Mouse (Mus musculus): ENCODE data around the gene Tiam2. TPM values are rescaled to one million over a fixed set of nuclear protein-coding genes. Genes with fewer than 3 reads are reported as not detected.
A peak's percentile ranks its signal among the peaks of the same experiment; 100 is the strongest.

Gene Tiam2
- polyA plus RNA-seq, 1 experiment = 2.5 TPM

- Histone ChIP-seq H3K4me3 (ENCODE audit: low read depth, low read length) (no peak overlapping the region), H3K27me3 (ENCODE audit: control insufficient read depth, insufficient read depth, low read length, poor library complexity, severe bottlenecking) (no peaks in the 10 kb centered on the region), H3K9me3 (replicated peaks; ENCODE audit: control insufficient read depth, insufficient read depth, low read length, poor library complexity, severe bottlenecking) (no peaks in the 10 kb centered on the region; the same call in 1 of the 2 replicates), H3K4me1 (ENCODE audit: control insufficient read depth, insufficient read depth, low read length) (no peaks in the 10 kb centered on the region), H3K27ac (ENCODE audit: insufficient read depth, low read length) (no peak overlapping the region), H3K36me3 (ENCODE audit: control insufficient read depth, insufficient read depth, low read length, poor library complexity, severe bottlenecking) (no peaks in the 10 kb centered on the region), H3K9ac (ENCODE audit: low read depth, poor library complexity, severe bottlenecking) (no peak overlapping the region)
- TF ChIP-seq EP300 (IDR thresholded peaks at IDR 0.05; ENCODE audit: insufficient read depth, low read depth, low read length) (no peak), CTCF (IDR thresholded peaks at IDR 0.05; ENCODE audit: low read depth, low read length) (no peak), POLR2A (IDR thresholded peaks at IDR 0.05; ENCODE audit: insufficient read depth, low read length) (no peak)
Measured at GRCm38 (mm10) chr17:3436841-3437515, 110.6 kb downstream of the Tiam2 start.

- Histone ChIP-seq H3K27me3 (ENCODE audit: control insufficient read depth, insufficient read depth, low read length, poor library complexity, severe bottlenecking) (no peaks in the 10 kb centered on the region), H3K36me3 (ENCODE audit: control insufficient read depth, insufficient read depth, low read length, poor library complexity, severe bottlenecking) (no peaks in the 10 kb centered on the region), H3K4me3 (ENCODE audit: low read depth, low read length) (no peak overlapping the region), H3K4me1 (ENCODE audit: control insufficient read depth, insufficient read depth, low read length) (no peaks in the 10 kb centered on the region), H3K9ac (ENCODE audit: low read depth, poor library complexity, severe bottlenecking) (no peak overlapping the region), H3K9me3 (replicated peaks; ENCODE audit: control insufficient read depth, insufficient read depth, low read length, poor library complexity, severe bottlenecking) (no peaks in the 10 kb centered on the region; the same call in 1 of the 2 replicates), H3K27ac (ENCODE audit: insufficient read depth, low read length) (no peak overlapping the region)
- TF ChIP-seq EP300 (IDR thresholded peaks at IDR 0.05; ENCODE audit: insufficient read depth, low read depth, low read length) = no peak
- no peak for TF ChIP-seq POLR2A (IDR thresholded peaks at IDR 0.05; ENCODE audit: insufficient read depth, low read length)
- no peak for TF ChIP-seq CTCF (IDR thresholded peaks at IDR 0.05; ENCODE audit: low read depth, low read length)
Measured at GRCm38 (mm10) chr17:3442526-3443401, 116.4 kb downstream of the Tiam2 start.

GRCm38 (mm10) chr17:3446191-3446950, 120.0 kb downstream of the Tiam2 start:
- no peak overlapping the region for H3K9ac ChIP-seq (ENCODE audit: low read depth, poor library complexity, severe bottlenecking)
- no peak overlapping the region for H3K27ac ChIP-seq (ENCODE audit: insufficient read depth, low read length)
- no peak overlapping the region for H3K4me3 ChIP-seq (ENCODE audit: low read depth, low read length)
- no peaks in the 10 kb centered on the region for H3K4me1 ChIP-seq (ENCODE audit: control insufficient read depth, insufficient read depth, low read length)
- no peaks in the 10 kb centered on the region for H3K27me3 ChIP-seq (ENCODE audit: control insufficient read depth, insufficient read depth, low read length, poor library complexity, severe bottlenecking)
- no peaks in the 10 kb centered on the region for H3K36me3 ChIP-seq (ENCODE audit: control insufficient read depth, insufficient read depth, low read length, poor library complexity, severe bottlenecking)
- TF ChIP-seq POLR2A (IDR thresholded peaks at IDR 0.05; ENCODE audit: insufficient read depth, low read length) (no peak), CTCF (IDR thresholded peaks at IDR 0.05; ENCODE audit: low read depth, low read length) (no peak), EP300 (IDR thresholded peaks at IDR 0.05; ENCODE audit: insufficient read depth, low read depth, low read length) (no peak)
- no peaks in the 10 kb centered on the region for H3K9me3 ChIP-seq (replicated peaks; ENCODE audit: control insufficient read depth, insufficient read depth, low read length, poor library complexity, severe bottlenecking)

- no peaks in the 10 kb centered on the region for H3K36me3 ChIP-seq (ENCODE audit: control insufficient read depth, insufficient read depth, low read length, poor library complexity, severe bottlenecking)
- no peak overlapping the region for H3K9ac ChIP-seq (ENCODE audit: low read depth, poor library complexity, severe bottlenecking)
- no peak overlapping the region for H3K4me3 ChIP-seq (ENCODE audit: low read depth, low read length)
- TF ChIP-seq EP300 (IDR thresholded peaks at IDR 0.05; ENCODE audit: insufficient read depth, low read depth, low read length) (no peak), CTCF (IDR thresholded peaks at IDR 0.05; ENCODE audit: low read depth, low read length) (peak; percentile 19), POLR2A (IDR thresholded peaks at IDR 0.05; ENCODE audit: insufficient read depth, low read length) (no peak)
- H3K4me1 ChIP-seq (ENCODE audit: control insufficient read depth, insufficient read depth, low read length) = no peaks in the 10 kb centered on the region
- H3K27ac ChIP-seq (ENCODE audit: insufficient read depth, low read length) = no peak overlapping the region
- no peaks in the 10 kb centered on the region for H3K27me3 ChIP-seq (ENCODE audit: control insufficient read depth, insufficient read depth, low read length, poor library complexity, severe bottlenecking)
- H3K9me3 ChIP-seq (replicated peaks; ENCODE audit: control insufficient read depth, insufficient read depth, low read length, poor library complexity, severe bottlenecking) = no peaks in the 10 kb centered on the region
Measured at GRCm38 (mm10) chr17:3448725-3449124, 122.4 kb downstream of the Tiam2 start.

GRCm38 (mm10) chr17:3451077-3451476, 124.7 kb downstream of the Tiam2 start:
- no peaks in the 10 kb centered on the region for H3K36me3 ChIP-seq (ENCODE audit: control insufficient read depth, insufficient read depth, low read length, poor library complexity, severe bottlenecking)
- H3K27me3 ChIP-seq (ENCODE audit: control insufficient read depth, insufficient read depth, low read length, poor library complexity, severe bottlenecking) = no peaks in the 10 kb centered on the region
- no peak overlapping the region for H3K27ac ChIP-seq (ENCODE audit: insufficient read depth, low read length)
- no peaks in the 10 kb centered on the region for H3K9me3 ChIP-seq (replicated peaks; ENCODE audit: control insufficient read depth, insufficient read depth, low read length, poor library complexity, severe bottlenecking)
- H3K4me3 ChIP-seq (ENCODE audit: low read depth, low read length) = no peak overlapping the region
- no peaks in the 10 kb centered on the region for H3K4me1 ChIP-seq (ENCODE audit: control insufficient read depth, insufficient read depth, low read length)
- no peak overlapping the region for H3K9ac ChIP-seq (ENCODE audit: low read depth, poor library complexity, severe bottlenecking)
- TF ChIP-seq POLR2A (IDR thresholded peaks at IDR 0.05; ENCODE audit: insufficient read depth, low read length) = no peak
- TF ChIP-seq CTCF (IDR thresholded peaks at IDR 0.05; ENCODE audit: low read depth, low read length) = peak; percentile 96
- peak; percentile 64; the same call in 1 of the 2 replicates for TF ChIP-seq EP300 (IDR thresholded peaks at IDR 0.05; ENCODE audit: insufficient read depth, low read depth, low read length)
